Mouse (Mus musculus) lung, postnatal 0 days (tissue): Measurements from ENCODE around the gene Capn11. TPM values are rescaled to one million over a fixed set of nuclear protein-coding genes. Genes with fewer than 3 reads are reported as not detected.

ENCODE experiments used
- ATAC-seq: fragments of 200-750 bp; cut with Nextera tagmentation; 2 replicates; pipeline ENCODE4 v1.8.0; 2017; ENCODE audit warnings: moderate library complexity
- DNase-seq: peaks from one replicate; pipeline ENCODE4 v3.0.0-alpha.2; 2016; ENCODE audit warnings: low spot score
- H3K27ac ChIP-seq: fragments of 300-500 bp; sonication (generic); 2 replicates; pipeline ENCODE4 v1.5.1; 2014; ENCODE audit warnings: antibody characterized with exemption, mild to moderate bottlenecking, low read length, mixed read lengths
- H3K27me3 ChIP-seq: fragments of 300-500 bp; sonication (generic); replicated peaks from 2 replicates; pipeline ENCODE4 v1.6.1; 2014; ENCODE audit warnings: low read length, mixed read lengths; ENCODE audit not compliant: insufficient read depth
- H3K36me3 ChIP-seq: fragments of 300-500 bp; sonication (generic); 2 replicates; pipeline ENCODE4 v1.6.1; 2014; ENCODE audit warnings: low read length, mixed read lengths; ENCODE audit not compliant: insufficient read depth
- H3K4me1 ChIP-seq: fragments of 300-500 bp; sonication (generic); 2 replicates; pipeline ENCODE4 v1.6.1; 2014; ENCODE audit warnings: antibody characterized with exemption, low read depth, low read length, mixed read lengths; ENCODE audit not compliant: insufficient read depth
- H3K4me2 ChIP-seq: fragments of 300-500 bp; sonication (generic); replicated peaks from 2 replicates; pipeline ENCODE4 v1.6.1; 2014; ENCODE audit warnings: low read depth, mild to moderate bottlenecking, low read length, moderate library complexity, mixed read lengths
- H3K4me3 ChIP-seq: fragments of 300-500 bp; sonication (generic); 2 replicates; pipeline ENCODE4 v1.5.1; 2014; ENCODE audit warnings: low read depth, low read length
- H3K9ac ChIP-seq: fragments of 300-500 bp; sonication (generic); replicated peaks from 2 replicates; pipeline ENCODE4 v1.6.1; 2014; ENCODE audit warnings: low read depth, mild to moderate bottlenecking
- H3K9me3 ChIP-seq: fragments of 300-500 bp; sonication (generic); 2 replicates; pipeline ENCODE4 v1.6.1; 2016; ENCODE audit warnings: low read length, mixed read lengths
- CTCF ChIP-seq: IDR thresholded peaks from 2 replicates; pipeline ENCODE4 v1.5.1; 2016; ENCODE audit warnings: antibody characterized with exemption, mild to moderate bottlenecking
- EP300 ChIP-seq: IDR thresholded peaks from 2 replicates; pipeline ENCODE4 v1.6.1; 2016; ENCODE audit warnings: antibody characterized with exemption, mild to moderate bottlenecking, control low read depth
- WGBS: fragments of 180-500 bp; shearing (Covaris S2); extraction: QIAGEN DNeasy Blood & Tissue Kit; methylation state at CpG from one replicate; pipeline ENCODE4 v1.1.7; 2014; 5-methylcytosine and 5-hydroxymethylcytosine counted together
- polyA plus RNA-seq: library from polyadenylated mRNA; unstranded; fragments of >200 nt; fragmentation: Nextera tagmentation; extraction: Ambion mirVana; gene quantifications from 2 replicates; pipeline ENCODE4 v1.2.1, GENCODE M21; 2015

Capn11 gene
- polyA plus RNA-seq, 1 experiment from 2014 or later: not detected

DNA sequence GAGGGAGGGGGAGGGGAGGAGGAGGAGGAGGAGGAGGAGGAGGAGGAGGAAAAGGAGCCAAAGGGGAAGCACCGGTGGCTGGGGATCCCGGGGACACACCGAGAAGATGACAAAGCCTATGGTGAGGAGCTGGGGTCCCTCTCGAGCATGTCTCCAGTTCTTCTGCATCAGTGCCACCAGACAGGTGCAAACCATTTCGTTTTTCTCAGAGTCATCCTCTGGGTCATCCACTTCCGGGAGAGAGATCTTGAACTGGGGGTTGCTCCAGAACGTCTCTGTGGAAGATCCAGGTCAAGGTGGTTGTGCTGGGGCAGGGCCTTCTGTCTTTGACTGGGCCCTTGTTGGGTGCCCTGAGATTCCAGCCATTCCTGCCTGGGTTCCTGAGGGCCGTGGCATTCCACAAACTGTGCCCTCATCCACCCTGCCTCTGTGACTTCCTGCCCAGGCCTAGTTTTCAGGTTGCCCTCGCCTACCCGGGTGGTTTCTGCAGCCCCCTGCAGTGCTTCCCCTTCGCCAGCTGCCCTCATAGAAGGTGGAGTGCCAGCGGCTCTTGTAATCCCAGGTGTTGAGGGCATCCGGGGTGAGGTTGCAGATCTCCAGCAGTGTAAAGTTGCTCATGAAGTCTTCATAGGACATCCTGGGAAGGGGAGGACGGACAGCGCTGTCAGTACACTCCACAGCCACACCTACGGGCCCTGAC lies 20.4 kb downstream of the Capn11 start:
- no peak for ATAC-seq
- no peaks in the 10 kb centered on the region for H3K4me1 ChIP-seq
- no peaks in the 10 kb centered on the region for H3K36me3 ChIP-seq
- no peak overlapping the region for H3K4me3 ChIP-seq
- no peak overlapping the region for H3K9ac ChIP-seq
- WGBS: 74% methylated on average over 16 of the region's 16 CpGs
- H3K27ac ChIP-seq: no peak overlapping the region
- H3K4me2 ChIP-seq: no peak overlapping the region
- no peak for TF ChIP-seq EP300
- TF ChIP-seq CTCF: no peak
- DNase-seq: no peak
- no peaks in the 10 kb centered on the region for H3K9me3 ChIP-seq
- H3K27me3 ChIP-seq: no peaks in the 10 kb centered on the region

DNA sequence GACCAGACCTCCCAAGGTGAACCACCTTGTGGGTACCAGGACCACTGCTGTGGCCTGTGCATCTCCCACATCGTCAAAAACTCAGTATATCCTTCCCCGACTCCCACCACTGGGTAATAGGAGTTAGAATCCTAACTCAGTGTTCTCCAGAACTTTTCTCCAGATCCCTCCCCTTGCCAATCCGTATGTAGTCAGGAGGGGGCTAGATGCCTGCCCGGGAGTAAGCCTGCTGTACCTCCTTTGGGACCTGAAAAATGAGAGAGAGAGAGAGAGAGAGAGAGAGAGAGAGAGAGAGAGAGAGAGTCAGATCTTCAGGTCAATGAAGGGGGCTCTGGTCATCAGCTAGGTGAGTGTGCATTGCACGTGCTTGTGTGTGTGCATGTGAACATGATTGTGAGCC lies 25.1 kb downstream of the Capn11 start:
- DNase-seq: no peak
- H3K4me1 ChIP-seq: no peaks in the 10 kb centered on the region; the same call in 1 of the 2 replicates
- no peak overlapping the region for H3K4me2 ChIP-seq
- 74% methylated on average over 5 of the region's 5 CpGs for WGBS
- no peak for ATAC-seq
- no peaks in the 10 kb centered on the region for H3K36me3 ChIP-seq
- no peaks in the 10 kb centered on the region for H3K9me3 ChIP-seq
- no peaks in the 10 kb centered on the region for H3K27me3 ChIP-seq
- no peak overlapping the region for H3K27ac ChIP-seq
- no peak for TF ChIP-seq EP300
- TF ChIP-seq CTCF: no peak
- no peak overlapping the region for H3K9ac ChIP-seq
- H3K4me3 ChIP-seq: no peak overlapping the region

DNA sequence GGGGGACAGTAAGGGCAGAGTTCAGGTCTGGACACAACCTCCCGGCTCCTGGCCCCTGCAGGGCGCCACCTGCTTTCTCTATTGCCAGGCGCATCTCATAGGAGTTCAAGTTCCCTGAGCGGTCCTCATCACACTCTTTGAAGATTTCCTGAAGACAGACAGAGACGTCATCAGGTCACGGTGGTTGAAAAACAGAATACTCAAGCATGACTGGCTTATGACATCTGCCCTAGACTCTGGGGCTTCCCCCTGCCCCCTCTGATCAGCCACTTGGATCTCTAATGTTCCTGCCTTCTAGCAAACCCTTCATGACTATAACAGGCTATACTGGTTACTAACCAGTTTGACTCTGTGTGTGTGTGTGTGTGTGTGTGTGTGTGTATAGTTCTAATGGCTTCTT lies 27.2 kb downstream of the Capn11 start:
- no peaks in the 10 kb centered on the region for H3K9me3 ChIP-seq
- no peak overlapping the region for H3K9ac ChIP-seq
- H3K36me3 ChIP-seq: no peaks in the 10 kb centered on the region
- H3K27me3 ChIP-seq: no peaks in the 10 kb centered on the region
- H3K27ac ChIP-seq: no peak overlapping the region
- DNase-seq (no peak), ATAC-seq (no peak)
- TF ChIP-seq EP300 (no peak), CTCF (no peak)
- WGBS: 71% methylated on average over 6 of the region's 6 CpGs
- no peaks in the 10 kb centered on the region; the same call in 1 of the 2 replicates for H3K4me1 ChIP-seq
- H3K4me3 ChIP-seq: no peak overlapping the region
- no peak overlapping the region for H3K4me2 ChIP-seq

DNA sequence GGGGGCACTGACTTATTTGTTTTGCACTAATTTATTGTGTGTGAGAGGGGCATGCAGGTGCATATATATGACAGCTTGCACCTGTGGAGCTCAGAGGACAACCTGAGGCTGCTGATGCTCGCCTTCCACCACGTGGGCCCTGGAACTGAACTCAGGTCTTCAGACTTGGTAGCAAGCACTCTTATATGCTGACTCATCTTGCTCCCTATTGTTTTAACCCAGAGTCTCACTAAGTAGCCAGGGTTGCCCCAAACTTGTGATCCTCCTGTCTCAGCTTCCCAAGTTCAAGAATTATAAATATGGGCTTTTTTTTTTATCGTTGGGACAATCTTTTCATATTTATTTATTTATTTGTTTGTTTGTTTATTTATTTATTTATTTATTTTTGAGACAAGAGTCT lies 28.1 kb downstream of the Capn11 start:
- Histone ChIP-seq H3K4me2 (no peak overlapping the region), H3K27me3 (no peaks in the 10 kb centered on the region), H3K36me3 (no peaks in the 10 kb centered on the region), H3K4me1 (no peaks in the 10 kb centered on the region; the same call in 1 of the 2 replicates), H3K4me3 (no peak overlapping the region), H3K9me3 (no peaks in the 10 kb centered on the region), H3K27ac (no peak overlapping the region), H3K9ac (no peak overlapping the region)
- ATAC-seq (no peak), DNase-seq (no peak)
- 45% methylated on average over 3 of the region's 3 CpGs for WGBS
- TF ChIP-seq EP300 (no peak), CTCF (no peak)

DNA sequence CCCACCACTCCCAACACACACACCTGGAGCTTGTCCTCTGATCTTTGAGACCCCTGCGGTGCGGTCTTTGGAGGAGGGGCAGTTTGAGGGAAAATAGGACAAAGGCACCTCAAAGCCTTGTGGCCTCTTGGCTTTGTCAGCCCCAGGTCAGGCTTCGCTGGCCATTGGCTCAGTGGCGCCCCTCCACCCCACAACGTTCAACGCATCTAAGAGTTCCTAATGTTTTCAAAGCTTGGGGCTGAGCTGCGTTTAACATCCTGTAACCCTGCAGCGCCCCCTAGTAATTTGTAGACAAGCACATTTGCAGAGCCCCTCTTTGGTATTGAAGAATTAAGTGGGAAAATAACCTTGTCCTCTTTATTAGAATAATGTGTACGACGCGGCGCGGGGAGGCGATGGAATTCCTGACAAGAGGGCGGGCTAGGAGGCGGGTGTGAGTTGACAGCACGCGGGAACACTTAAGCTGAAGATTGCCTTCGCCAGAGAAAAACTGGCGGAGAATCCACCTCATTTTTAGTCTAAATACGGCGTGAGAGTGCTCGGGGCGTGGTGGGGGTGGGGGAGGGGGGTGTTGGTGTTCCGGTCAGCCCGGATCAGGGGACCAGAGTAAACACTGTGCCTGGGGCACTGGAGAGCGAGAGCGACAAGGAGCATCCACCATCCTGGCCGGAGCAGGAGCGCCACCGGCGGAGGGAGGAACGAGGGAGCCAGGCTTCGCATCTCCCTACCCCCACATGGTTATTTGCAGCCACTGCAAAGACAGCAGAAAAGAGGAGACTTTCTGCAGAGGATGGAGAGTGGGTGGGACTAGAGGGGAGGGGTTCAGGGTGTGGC lies 29.0 kb downstream of the Capn11 start:
- peak; percentile 76 for TF ChIP-seq CTCF
- TF ChIP-seq EP300: no peak
- peak; percentile 73 for ATAC-seq
- WGBS: 3% methylated on average over 34 of the region's 34 CpGs
- Histone ChIP-seq H3K4me1 (no peaks in the 10 kb centered on the region; the same call in 1 of the 2 replicates), H3K4me3 (peak overlapping the region; percentile 19), H3K4me2 (peak overlapping the region; percentile 59), H3K27me3 (no peaks in the 10 kb centered on the region), H3K9ac (no peak overlapping the region), H3K9me3 (no peaks in the 10 kb centered on the region), H3K36me3 (no peaks in the 10 kb centered on the region), H3K27ac (peak overlapping the region; percentile 45; the same call in 1 of the 2 replicates)
- peak; percentile 83 for DNase-seq
